Mouse (Mus musculus): ENCODE results near the gene Plcl1. TPM values are rescaled to one million over a fixed set of nuclear protein-coding genes. Genes with fewer than 3 reads are reported as not detected.

Plcl1 gene
- polyA plus RNA-seq, 1 experiment from 2014 or later: 2.0 TPM

GRCm38 (mm10) chr1:55565933-55566332, 160.2 kb downstream of the Plcl1 start:
- DNase-seq (ENCODE audit: low spot score): no peak
- no peaks in the 10 kb centered on the region; the same call in 1 of the 2 replicates for H3K4me1 ChIP-seq (replicated peaks)
- no peaks in the 10 kb centered on the region for H3K9me3 ChIP-seq
- no peaks in the 10 kb centered on the region for H3K36me3 ChIP-seq
- H3K27ac ChIP-seq: no peak overlapping the region
- no peak overlapping the region for H3K4me3 ChIP-seq
- no peaks in the 10 kb centered on the region for H3K27me3 ChIP-seq (ENCODE audit: insufficient read depth, poor library complexity, severe bottlenecking)
- WGBS: 80% methylated on average over 6 of the region's 6 CpGs

- WGBS: 74% methylated on average over 5 of the region's 5 CpGs
- DNase-seq (ENCODE audit: low spot score): no peak
- Histone ChIP-seq H3K9me3 (no peaks in the 10 kb centered on the region), H3K36me3 (no peaks in the 10 kb centered on the region), H3K27ac (no peak overlapping the region), H3K27me3 (ENCODE audit: insufficient read depth, poor library complexity, severe bottlenecking) (no peaks in the 10 kb centered on the region), H3K4me3 (no peak overlapping the region), H3K4me1 (replicated peaks) (no peaks in the 10 kb centered on the region; the same call in 1 of the 2 replicates)
Observed at GRCm38 (mm10) chr1:55567801-55568360, 162.2 kb downstream of the Plcl1 start.

GRCm38 (mm10) chr1:55570225-55570624, 164.5 kb downstream of the Plcl1 start:
- no peak for DNase-seq (ENCODE audit: low spot score)
- WGBS: 75% methylated on average over 5 of the region's 5 CpGs
- Histone ChIP-seq H3K36me3 (no peaks in the 10 kb centered on the region), H3K4me3 (no peak overlapping the region), H3K27ac (no peak overlapping the region), H3K9me3 (no peaks in the 10 kb centered on the region), H3K4me1 (replicated peaks) (no peaks in the 10 kb centered on the region; the same call in 1 of the 2 replicates), H3K27me3 (ENCODE audit: insufficient read depth, poor library complexity, severe bottlenecking) (no peaks in the 10 kb centered on the region)

GRCm38 (mm10) chr1:55571399-55571798, 165.7 kb downstream of the Plcl1 start:
- no peak for DNase-seq (ENCODE audit: low spot score)
- Histone ChIP-seq H3K36me3 (no peaks in the 10 kb centered on the region), H3K4me1 (replicated peaks) (no peaks in the 10 kb centered on the region; the same call in 1 of the 2 replicates), H3K27me3 (ENCODE audit: insufficient read depth, poor library complexity, severe bottlenecking) (no peaks in the 10 kb centered on the region), H3K4me3 (no peak overlapping the region), H3K27ac (no peak overlapping the region), H3K9me3 (no peaks in the 10 kb centered on the region)
- WGBS: 97% methylated on average over 4 of the region's 4 CpGs

- no peak for DNase-seq (ENCODE audit: low spot score)
- Histone ChIP-seq H3K4me1 (replicated peaks) (no peaks in the 10 kb centered on the region; the same call in 1 of the 2 replicates), H3K9me3 (no peaks in the 10 kb centered on the region), H3K4me3 (no peak overlapping the region), H3K27ac (no peak overlapping the region), H3K27me3 (ENCODE audit: insufficient read depth, poor library complexity, severe bottlenecking) (no peaks in the 10 kb centered on the region), H3K36me3 (no peaks in the 10 kb centered on the region)
Observed at GRCm38 (mm10) chr1:55572202-55572601, 166.5 kb downstream of the Plcl1 start.

- 91% methylated on average over 3 of the region's 3 CpGs for WGBS
- Histone ChIP-seq H3K27ac (no peak overlapping the region), H3K27me3 (ENCODE audit: insufficient read depth, poor library complexity, severe bottlenecking) (no peaks in the 10 kb centered on the region), H3K9me3 (no peaks in the 10 kb centered on the region), H3K36me3 (no peaks in the 10 kb centered on the region), H3K4me1 (replicated peaks) (no peaks in the 10 kb centered on the region; the same call in 1 of the 2 replicates), H3K4me3 (no peak overlapping the region)
- DNase-seq (ENCODE audit: low spot score): no peak
Observed at GRCm38 (mm10) chr1:55572664-55573063, 166.9 kb downstream of the Plcl1 start.

- Histone ChIP-seq H3K27ac (no peak overlapping the region), H3K4me3 (no peak overlapping the region), H3K27me3 (ENCODE audit: insufficient read depth, poor library complexity, severe bottlenecking) (no peaks in the 10 kb centered on the region), H3K9me3 (no peaks in the 10 kb centered on the region), H3K36me3 (no peaks in the 10 kb centered on the region), H3K4me1 (replicated peaks) (no peaks in the 10 kb centered on the region)
- no peak for DNase-seq (ENCODE audit: low spot score)
- WGBS: 57% methylated on average over 2 of the region's 2 CpGs
Observed at GRCm38 (mm10) chr1:55575916-55576315, 170.2 kb downstream of the Plcl1 start.

- 77% methylated on average over 2 of the region's 2 CpGs for WGBS
- Histone ChIP-seq H3K27me3 (ENCODE audit: insufficient read depth, poor library complexity, severe bottlenecking) (no peaks in the 10 kb centered on the region), H3K4me3 (no peak overlapping the region), H3K36me3 (no peaks in the 10 kb centered on the region), H3K27ac (no peak overlapping the region), H3K9me3 (no peaks in the 10 kb centered on the region), H3K4me1 (replicated peaks) (no peaks in the 10 kb centered on the region)
- no peak for DNase-seq (ENCODE audit: low spot score)
Observed at GRCm38 (mm10) chr1:55581752-55582151, 176.0 kb downstream of the Plcl1 start.

- 89% methylated on average over 4 of the region's 4 CpGs for WGBS
- Histone ChIP-seq H3K27ac (no peak overlapping the region), H3K4me1 (replicated peaks) (no peaks in the 10 kb centered on the region), H3K4me3 (no peak overlapping the region), H3K9me3 (no peaks in the 10 kb centered on the region), H3K27me3 (ENCODE audit: insufficient read depth, poor library complexity, severe bottlenecking) (no peaks in the 10 kb centered on the region), H3K36me3 (no peaks in the 10 kb centered on the region)
- DNase-seq (ENCODE audit: low spot score): no peak
Observed at GRCm38 (mm10) chr1:55585441-55585840, 179.7 kb downstream of the Plcl1 start.

GRCm38 (mm10) chr1:55588090-55588489, 182.4 kb downstream of the Plcl1 start:
- Histone ChIP-seq H3K4me1 (replicated peaks) (no peaks in the 10 kb centered on the region), H3K27ac (no peak overlapping the region), H3K9me3 (no peaks in the 10 kb centered on the region), H3K4me3 (no peak overlapping the region), H3K27me3 (ENCODE audit: insufficient read depth, poor library complexity, severe bottlenecking) (no peaks in the 10 kb centered on the region), H3K36me3 (no peaks in the 10 kb centered on the region)
- no peak for DNase-seq (ENCODE audit: low spot score)
- WGBS: 57% methylated on average over 6 of the region's 6 CpGs

- no peak for DNase-seq (ENCODE audit: low spot score)
- no peak overlapping the region for H3K27ac ChIP-seq
- no peaks in the 10 kb centered on the region for H3K27me3 ChIP-seq (ENCODE audit: insufficient read depth, poor library complexity, severe bottlenecking)
- H3K36me3 ChIP-seq: no peaks in the 10 kb centered on the region
- H3K4me3 ChIP-seq: no peak overlapping the region
- no peaks in the 10 kb centered on the region for H3K4me1 ChIP-seq (replicated peaks)
- H3K9me3 ChIP-seq: no peaks in the 10 kb centered on the region
Observed at GRCm38 (mm10) chr1:55590047-55590446, 184.3 kb downstream of the Plcl1 start.

GRCm38 (mm10) chr1:55600496-55600895, 194.8 kb downstream of the Plcl1 start:
- WGBS: 82% methylated on average over 1 of the region's 1 CpGs
- H3K27me3 ChIP-seq (ENCODE audit: insufficient read depth, poor library complexity, severe bottlenecking): no peaks in the 10 kb centered on the region

GRCm38 (mm10) chr1:55604593-55604992, 198.9 kb downstream of the Plcl1 start:
- H3K27ac ChIP-seq: no peak overlapping the region
- H3K36me3 ChIP-seq: no peaks in the 10 kb centered on the region
- H3K9me3 ChIP-seq: no peaks in the 10 kb centered on the region
- H3K4me1 ChIP-seq (replicated peaks): no peaks in the 10 kb centered on the region
- no peaks in the 10 kb centered on the region for H3K27me3 ChIP-seq (ENCODE audit: insufficient read depth, poor library complexity, severe bottlenecking)
- WGBS: 89% methylated on average over 4 of the region's 4 CpGs
- no peak overlapping the region for H3K4me3 ChIP-seq
- no peak for DNase-seq (ENCODE audit: low spot score)

More at GRCm38 (mm10) chr1:55600496-55600895, 194.8 kb downstream of the Plcl1 start:
- DNase-seq (ENCODE audit: low spot score): no peak
- H3K4me3 ChIP-seq: no peak overlapping the region
- no peaks in the 10 kb centered on the region for H3K36me3 ChIP-seq
- H3K9me3 ChIP-seq: no peaks in the 10 kb centered on the region
- H3K27ac ChIP-seq: no peak overlapping the region
- H3K4me1 ChIP-seq (replicated peaks): no peaks in the 10 kb centered on the region

GRCm38 (mm10) chr1:55605450-55605849, 199.7 kb downstream of the Plcl1 start:
- H3K27me3 ChIP-seq (ENCODE audit: insufficient read depth, poor library complexity, severe bottlenecking): no peaks in the 10 kb centered on the region
- no peaks in the 10 kb centered on the region for H3K9me3 ChIP-seq
- no peaks in the 10 kb centered on the region for H3K4me1 ChIP-seq (replicated peaks)
- H3K27ac ChIP-seq: no peak overlapping the region
- H3K4me3 ChIP-seq: no peak overlapping the region
- H3K36me3 ChIP-seq: no peaks in the 10 kb centered on the region
- no peak for DNase-seq (ENCODE audit: low spot score)
- 63% methylated on average over 4 of the region's 4 CpGs for WGBS

All from hindbrain, embryonic 10.5 days (tissue).